Mouse (Mus musculus): ENCODE results near the gene Anapc11. TPM values are rescaled to one million over a fixed set of nuclear protein-coding genes. Genes with fewer than 3 reads are reported as not detected.

Gene Anapc11
- polyA plus RNA-seq, 1 experiment from 2014 or later, result 281 TPM

DNA sequence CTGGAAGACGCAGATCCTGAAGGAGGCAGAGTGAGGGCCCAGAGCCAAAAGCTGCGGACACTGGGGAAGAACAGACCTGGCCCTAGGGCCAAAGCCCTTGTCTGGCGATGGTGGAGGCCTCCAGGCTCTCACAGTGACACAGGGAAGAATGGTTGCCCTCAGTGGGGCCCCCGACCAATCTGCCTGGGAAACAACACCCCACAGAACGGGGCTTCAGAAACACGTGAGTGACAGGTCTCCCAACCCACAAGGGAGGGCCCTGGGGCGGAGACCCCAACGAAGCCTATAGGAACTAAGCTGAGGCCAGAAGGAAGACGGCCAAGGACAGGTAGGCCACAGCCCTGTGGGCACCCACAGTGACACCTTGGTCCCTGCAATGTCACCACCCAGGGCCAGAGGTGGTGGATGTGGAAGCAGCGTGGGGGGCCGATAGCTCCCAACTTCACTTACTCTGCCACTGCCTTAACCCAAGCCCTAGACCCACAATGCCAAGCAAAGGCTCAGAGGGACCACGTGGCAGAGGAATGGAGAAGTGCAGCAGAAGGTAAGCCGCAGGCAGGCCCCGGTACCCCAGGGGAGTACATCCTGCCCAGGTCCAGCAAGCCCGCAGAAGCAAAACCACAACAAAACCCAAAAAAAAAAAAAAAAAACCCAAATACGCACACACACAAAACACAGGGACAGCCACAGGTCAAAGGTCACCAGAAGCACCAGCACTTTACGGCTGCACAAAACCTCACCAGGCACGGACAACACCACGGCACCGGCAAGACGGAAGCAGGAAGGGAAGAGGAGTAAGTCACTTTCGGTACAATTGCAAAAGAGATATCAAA is 29.5 kb downstream of the Anapc11 start:
- H3K27ac ChIP-seq (ENCODE audit: low read depth, low read length), result no peak overlapping the region
- no peaks in the 10 kb centered on the region for H3K27me3 ChIP-seq (replicated peaks; ENCODE audit: control insufficient read depth, insufficient read depth, low read length)
- H3K36me3 ChIP-seq (ENCODE audit: control insufficient read depth, insufficient read depth, low read length), result peaks cover 36% of the 10 kb centered on the region
- H3K4me3 ChIP-seq (ENCODE audit: low read depth, low read length), result no peak overlapping the region
- ATAC-seq, result no peak
- WGBS, result 83% methylated on average over 22 of the region's 22 CpGs
- no peak overlapping the region for H3K9ac ChIP-seq (ENCODE audit: low read length)
- peaks cover 23% of the 10 kb centered on the region for H3K4me1 ChIP-seq (ENCODE audit: control insufficient read depth, insufficient read depth, low read length)
- H3K4me2 ChIP-seq (ENCODE audit: low read length), result no peak overlapping the region
- H3K9me3 ChIP-seq (replicated peaks; ENCODE audit: control insufficient read depth, low read length), result no peaks in the 10 kb centered on the region
- no peak for DNase-seq (ENCODE audit: low spot score)

GRCm38 (mm10) chr11:120628601-120629340 is 30.6 kb downstream of the Anapc11 start:
- Histone ChIP-seq H3K4me2 (ENCODE audit: low read length) (no peak overlapping the region), H3K36me3 (ENCODE audit: control insufficient read depth, insufficient read depth, low read length) (peaks cover 28% of the 10 kb centered on the region), H3K4me1 (ENCODE audit: control insufficient read depth, insufficient read depth, low read length) (peaks cover 23% of the 10 kb centered on the region), H3K4me3 (ENCODE audit: low read depth, low read length) (no peak overlapping the region), H3K9me3 (replicated peaks; ENCODE audit: control insufficient read depth, low read length) (no peaks in the 10 kb centered on the region), H3K9ac (ENCODE audit: low read length) (no peak overlapping the region), H3K27ac (ENCODE audit: low read depth, low read length) (no peak overlapping the region), H3K27me3 (replicated peaks; ENCODE audit: control insufficient read depth, insufficient read depth, low read length) (no peaks in the 10 kb centered on the region)
- DNase-seq (ENCODE audit: low spot score) (no peak), ATAC-seq (no peak)
- WGBS, result 93% methylated on average over 23 of the region's 23 CpGs

DNA sequence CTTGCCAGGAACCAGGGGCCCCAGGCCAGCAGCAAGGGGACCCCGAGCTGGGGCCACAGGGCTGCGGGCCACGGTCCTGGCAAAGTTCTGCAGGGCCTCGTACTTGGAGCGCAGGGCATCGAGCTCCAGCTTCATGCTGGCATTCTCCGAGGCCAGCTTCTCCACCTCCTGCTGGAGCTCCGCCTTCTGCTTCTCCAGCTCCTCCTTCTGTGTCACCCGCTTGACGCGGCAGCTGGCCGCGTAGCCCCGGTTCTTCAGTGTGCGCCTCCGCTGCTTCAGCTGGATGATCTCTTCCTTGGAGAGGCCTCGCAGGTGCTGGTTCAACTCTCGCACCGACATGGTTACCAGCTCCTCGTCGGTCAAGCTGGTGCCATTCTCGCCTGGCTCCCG is 31.1 kb downstream of the Anapc11 start:
- Histone ChIP-seq H3K4me1 (ENCODE audit: control insufficient read depth, insufficient read depth, low read length) (peaks cover 18% of the 10 kb centered on the region), H3K36me3 (ENCODE audit: control insufficient read depth, insufficient read depth, low read length) (peaks cover 28% of the 10 kb centered on the region), H3K4me3 (ENCODE audit: low read depth, low read length) (no peak overlapping the region), H3K4me2 (ENCODE audit: low read length) (no peak overlapping the region), H3K9me3 (replicated peaks; ENCODE audit: control insufficient read depth, low read length) (no peaks in the 10 kb centered on the region), H3K27me3 (replicated peaks; ENCODE audit: control insufficient read depth, insufficient read depth, low read length) (no peaks in the 10 kb centered on the region), H3K27ac (ENCODE audit: low read depth, low read length) (no peak overlapping the region), H3K9ac (ENCODE audit: low read length) (0 out of 2 replicates have a peak overlapping the region, but pooled peaks have one; percentile 14)
- 76% methylated on average over 23 of the region's 23 CpGs for WGBS
- ATAC-seq (no peak), DNase-seq (ENCODE audit: low spot score) (no peak)

- 38% methylated on average over 7 of the region's 7 CpGs for WGBS
- Histone ChIP-seq H3K4me2 (ENCODE audit: low read length) (no peak overlapping the region), H3K9ac (ENCODE audit: low read length) (peak overlapping the region; percentile 14; the same call in 1 of the 2 replicates), H3K36me3 (ENCODE audit: control insufficient read depth, insufficient read depth, low read length) (peaks cover 28% of the 10 kb centered on the region), H3K9me3 (replicated peaks; ENCODE audit: control insufficient read depth, low read length) (no peaks in the 10 kb centered on the region), H3K27me3 (replicated peaks; ENCODE audit: control insufficient read depth, insufficient read depth, low read length) (no peaks in the 10 kb centered on the region), H3K4me3 (ENCODE audit: low read depth, low read length) (no peak overlapping the region), H3K27ac (ENCODE audit: low read depth, low read length) (no peak overlapping the region), H3K4me1 (ENCODE audit: control insufficient read depth, insufficient read depth, low read length) (peaks cover 18% of the 10 kb centered on the region)
- DNase-seq (ENCODE audit: low spot score), result no peak
- ATAC-seq, result no peak
These were observed 31.7 kb downstream of the Anapc11 start for GRCm38 (mm10) chr11:120629911-120630310.

DNA sequence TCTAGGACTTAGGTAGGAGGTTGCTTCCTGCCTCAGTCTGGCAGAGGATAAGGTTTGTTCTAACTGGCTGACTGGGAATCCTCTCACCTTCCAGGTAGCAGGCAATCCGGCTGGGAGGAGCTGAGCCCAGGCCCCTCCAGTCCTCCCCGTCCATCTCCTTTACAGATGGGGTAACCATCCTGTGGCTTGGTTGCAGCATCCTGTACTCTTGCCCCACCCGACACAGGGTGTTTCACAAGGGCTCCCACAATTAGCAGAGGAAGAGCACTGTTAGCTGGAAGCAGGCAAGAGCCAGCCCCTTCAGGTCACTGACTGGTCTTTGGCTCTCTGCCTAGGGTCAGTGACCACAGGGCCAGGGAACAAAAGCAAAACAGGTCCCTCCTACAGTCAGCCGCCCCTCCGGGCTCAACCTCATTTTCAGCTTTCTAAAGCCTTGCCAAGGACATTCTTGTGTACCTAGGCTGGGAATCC is 32.2 kb downstream of the Anapc11 start:
- H3K9ac ChIP-seq (ENCODE audit: low read length), result 0 out of 2 replicates have a peak overlapping the region, but pooled peaks have one; percentile 14
- no peak overlapping the region for H3K4me2 ChIP-seq (ENCODE audit: low read length)
- DNase-seq (ENCODE audit: low spot score), result no peak
- no peak for ATAC-seq
- H3K4me1 ChIP-seq (ENCODE audit: control insufficient read depth, insufficient read depth, low read length), result peaks cover 14% of the 10 kb centered on the region
- WGBS, result 42% methylated on average over 5 of the region's 5 CpGs
- peak overlapping the region; percentile 11; the same call in 1 of the 2 replicates for H3K27ac ChIP-seq (ENCODE audit: low read depth, low read length)
- no peak overlapping the region for H3K4me3 ChIP-seq (ENCODE audit: low read depth, low read length)
- no peaks in the 10 kb centered on the region for H3K9me3 ChIP-seq (replicated peaks; ENCODE audit: control insufficient read depth, low read length)
- no peaks in the 10 kb centered on the region for H3K27me3 ChIP-seq (replicated peaks; ENCODE audit: control insufficient read depth, insufficient read depth, low read length)
- H3K36me3 ChIP-seq (ENCODE audit: control insufficient read depth, insufficient read depth, low read length), result peaks cover 28% of the 10 kb centered on the region

DNA sequence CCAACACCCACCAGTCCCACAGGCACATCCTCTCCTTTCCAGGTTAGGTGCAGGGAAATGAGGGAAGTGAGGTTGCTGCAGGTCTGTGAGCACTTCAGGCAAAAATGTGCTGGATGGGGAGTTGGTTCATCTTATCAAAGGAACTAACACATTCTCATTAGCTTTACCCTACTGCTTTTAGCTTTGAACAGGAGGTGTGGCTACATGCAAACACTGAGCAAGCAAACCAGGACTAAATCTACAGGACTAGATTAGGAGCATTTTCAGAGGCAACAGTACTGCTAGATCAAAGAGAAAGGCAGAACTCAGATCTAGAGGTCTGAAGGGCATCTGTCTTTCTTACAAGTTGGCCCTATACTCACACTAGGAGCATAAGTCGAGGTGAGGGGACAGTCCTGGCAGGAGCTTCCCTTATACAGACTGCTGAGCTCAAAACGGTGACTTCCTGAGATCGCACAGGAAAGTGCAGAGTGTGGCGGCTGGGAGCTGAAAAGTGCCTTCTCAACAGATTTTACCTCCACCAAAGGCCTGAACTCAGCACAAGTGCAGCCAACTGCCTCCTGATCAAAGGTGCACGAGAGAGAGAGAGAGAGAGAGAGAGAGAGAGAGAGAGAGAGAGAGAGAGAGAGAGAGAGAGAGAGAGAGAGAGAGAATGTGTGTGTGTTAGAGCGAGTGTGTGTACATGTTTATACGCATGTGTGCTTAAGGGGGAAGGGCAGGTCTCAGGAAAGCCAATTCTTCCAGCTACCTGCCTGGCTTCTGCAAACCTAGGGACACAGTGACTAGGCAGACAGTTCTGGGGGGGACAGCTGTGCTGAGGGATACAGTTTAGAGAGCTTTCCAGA is 32.9 kb downstream of the Anapc11 start:
- Histone ChIP-seq H3K9me3 (replicated peaks; ENCODE audit: control insufficient read depth, low read length) (no peaks in the 10 kb centered on the region), H3K4me2 (ENCODE audit: low read length) (peak overlapping the region; percentile 81; the same call in 1 of the 2 replicates), H3K36me3 (ENCODE audit: control insufficient read depth, insufficient read depth, low read length) (peaks cover 28% of the 10 kb centered on the region), H3K4me3 (ENCODE audit: low read depth, low read length) (0 out of 2 replicates have a peak overlapping the region, but pooled peaks have one; percentile 97), H3K27me3 (replicated peaks; ENCODE audit: control insufficient read depth, insufficient read depth, low read length) (no peaks in the 10 kb centered on the region), H3K27ac (ENCODE audit: low read depth, low read length) (peak overlapping the region; percentile 11; the same call in 1 of the 2 replicates), H3K4me1 (ENCODE audit: control insufficient read depth, insufficient read depth, low read length) (peaks cover 14% of the 10 kb centered on the region), H3K9ac (ENCODE audit: low read length) (peak overlapping the region; percentile 87; the same call in 1 of the 2 replicates)
- WGBS, result 48% methylated on average over 7 of the region's 7 CpGs
- no peak for ATAC-seq
- no peak for DNase-seq (ENCODE audit: low spot score)

DNA sequence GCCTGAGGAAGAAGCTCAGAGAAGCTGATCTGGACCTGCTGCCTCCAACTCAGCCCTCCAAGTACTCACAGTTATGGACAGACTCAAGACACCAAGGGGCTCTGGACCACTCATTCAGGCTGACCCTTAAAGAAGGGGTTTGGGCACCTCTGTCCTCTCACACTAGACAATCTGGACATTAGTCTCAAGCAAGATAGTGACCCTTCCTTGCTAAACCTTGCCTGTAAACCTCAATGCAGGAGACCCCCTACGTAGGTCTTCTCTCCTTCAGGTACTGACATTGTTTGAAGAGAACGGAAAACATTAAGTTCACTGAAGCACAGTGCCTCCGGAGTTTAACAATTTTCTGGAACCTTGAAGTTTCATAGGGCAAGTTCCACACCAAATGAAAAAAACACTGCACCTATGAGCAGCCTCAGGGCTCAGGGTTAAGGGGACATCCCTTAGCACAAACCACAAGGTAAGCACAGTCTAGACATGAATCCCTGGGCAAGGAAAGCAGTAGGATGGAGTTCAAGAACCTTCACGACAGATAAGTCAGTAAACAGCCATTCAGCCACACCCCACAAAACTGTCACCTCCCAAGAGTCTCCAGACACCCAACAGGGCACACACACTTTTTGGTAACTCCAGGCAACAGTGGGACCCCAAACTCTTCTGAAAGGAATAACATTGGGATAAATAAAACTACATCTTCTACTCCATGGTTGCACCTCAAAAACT is 33.7 kb downstream of the Anapc11 start:
- no peak for ATAC-seq
- peak overlapping the region; percentile 81 for H3K4me2 ChIP-seq (ENCODE audit: low read length)
- H3K9me3 ChIP-seq (replicated peaks; ENCODE audit: control insufficient read depth, low read length), result no peaks in the 10 kb centered on the region
- peak overlapping the region; percentile 97 for H3K4me3 ChIP-seq (ENCODE audit: low read depth, low read length)
- WGBS, result 70% methylated on average over 4 of the region's 4 CpGs
- peaks cover 14% of the 10 kb centered on the region for H3K4me1 ChIP-seq (ENCODE audit: control insufficient read depth, insufficient read depth, low read length)
- no peak for DNase-seq (ENCODE audit: low spot score)
- peaks cover 23% of the 10 kb centered on the region for H3K36me3 ChIP-seq (ENCODE audit: control insufficient read depth, insufficient read depth, low read length)
- H3K27ac ChIP-seq (ENCODE audit: low read depth, low read length), result no peak overlapping the region
- H3K27me3 ChIP-seq (replicated peaks; ENCODE audit: control insufficient read depth, insufficient read depth, low read length), result no peaks in the 10 kb centered on the region
- H3K9ac ChIP-seq (ENCODE audit: low read length), result peak overlapping the region; percentile 87
